Mouse (Mus musculus) right cerebral cortex, adult 18-20 months (tissue): Measurements from ENCODE around the gene Pnmal1.
A peak's percentile ranks its signal among the peaks of the same experiment; 100 is the strongest.
"Not testable (repeated sequence)": the region's sequence is repeated elsewhere in the genome, so short reads cannot be mapped to it uniquely, and the experiment has no call there.

Experiments used
- DNase-seq: peaks from one replicate; pipeline ENCODE4 v3.0.0; 2022; ENCODE audit warnings: mixed read lengths

Gene Pnmal1

DNA sequence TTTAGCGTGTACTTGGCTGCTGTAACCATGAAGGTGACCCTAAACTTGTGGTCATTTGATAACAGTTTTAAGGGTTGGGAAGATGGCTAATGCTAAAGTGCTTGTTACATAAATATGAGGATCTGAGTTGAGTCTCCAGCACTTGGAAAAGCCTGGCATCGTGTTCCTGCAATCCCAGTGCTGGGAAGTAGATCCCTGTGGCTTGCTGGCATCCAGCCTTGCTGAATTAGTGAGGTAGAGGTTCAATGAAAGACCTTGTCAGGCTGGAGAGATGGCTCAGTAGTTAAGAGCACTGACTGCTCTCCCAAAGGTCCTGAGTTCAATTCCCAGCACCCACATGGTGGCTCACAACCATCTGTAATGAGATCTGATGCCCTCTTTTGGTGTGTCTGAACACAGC is 5.7 kb upstream of the Pnmal1 start:
- not testable (repeated sequence) for DNase-seq

DNA sequence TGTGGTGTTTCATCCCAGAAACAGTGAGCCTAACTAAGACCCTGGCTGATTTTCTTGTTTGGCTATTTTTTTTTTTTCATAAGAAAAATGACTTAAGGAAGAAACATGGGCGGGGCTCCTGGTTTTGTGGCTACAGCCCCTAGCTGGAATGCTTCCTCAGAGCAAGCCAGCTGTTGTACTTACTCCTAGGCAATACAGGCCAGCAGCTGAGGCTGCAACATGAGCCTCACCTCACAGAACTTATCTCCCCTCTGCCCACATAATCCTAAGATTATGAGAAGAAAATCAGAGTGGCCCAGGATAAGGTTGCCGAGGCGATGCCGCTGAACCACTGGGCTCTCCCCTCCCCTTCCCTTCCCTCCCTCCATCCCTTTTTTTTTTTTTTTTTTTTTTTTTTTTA is 3.8 kb upstream of the Pnmal1 start:
- DNase-seq: no peak

DNA sequence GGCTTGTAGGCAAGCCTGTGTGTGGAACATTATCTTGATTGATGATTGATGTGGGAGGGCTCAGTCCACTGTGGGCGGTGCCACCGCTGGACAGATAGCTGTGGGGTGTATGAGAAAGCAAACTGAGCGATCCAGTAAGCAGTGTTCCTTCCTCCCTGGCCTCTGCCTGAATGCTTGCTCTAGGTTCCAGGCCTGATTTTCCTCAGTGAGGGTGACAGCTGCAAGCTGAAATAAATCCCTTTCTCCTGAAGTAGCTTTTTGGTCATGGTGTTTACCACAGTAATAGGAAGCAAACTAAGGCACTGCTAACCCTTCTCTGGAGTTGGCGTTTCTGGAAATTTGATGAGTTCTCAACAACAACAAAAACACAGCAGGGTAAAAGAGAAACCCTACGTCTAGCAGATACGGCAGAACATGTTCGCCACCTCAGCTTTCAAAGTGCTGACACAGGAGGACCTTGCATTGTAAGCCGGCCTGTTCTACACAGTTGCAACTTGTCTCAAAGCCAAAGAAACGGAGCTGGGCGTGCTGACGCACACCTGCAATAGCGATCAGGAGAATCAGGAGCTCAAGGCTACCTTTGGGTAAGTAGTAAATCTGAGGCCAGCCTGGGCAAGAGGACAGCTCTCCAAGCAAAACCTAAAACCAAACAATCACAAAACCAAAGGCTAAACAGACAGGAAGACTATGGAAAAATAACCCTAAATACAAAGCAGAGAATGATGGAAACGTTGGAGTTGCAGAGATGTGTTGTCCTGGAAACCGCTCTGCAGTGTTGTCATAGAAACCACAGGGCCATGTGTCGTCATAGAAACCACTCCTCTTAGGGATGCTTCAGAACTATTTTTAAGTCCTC is 2.8 kb upstream of the Pnmal1 start:
- DNase-seq: peak; percentile 78

DNA sequence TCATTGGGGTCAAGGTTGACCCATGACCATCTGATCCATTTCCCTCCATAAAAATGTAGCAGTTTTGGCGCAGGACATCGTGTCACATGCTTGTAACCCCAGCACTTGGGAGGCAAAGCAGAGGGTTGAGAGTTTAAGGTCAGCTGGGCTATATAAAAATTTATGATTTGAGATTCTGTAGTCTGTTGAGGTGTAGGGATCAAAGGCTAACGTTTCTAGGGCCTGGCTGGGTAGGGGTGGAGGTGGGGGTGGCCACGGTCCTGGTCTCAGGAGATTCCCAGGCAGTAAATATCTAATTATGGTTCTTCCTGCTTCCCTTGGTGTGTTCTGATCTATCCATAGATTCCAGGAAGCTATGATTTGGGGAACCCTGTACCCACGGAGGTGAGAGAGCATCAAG is 2.2 kb downstream of the Pnmal1 start:
- DNase-seq: no peak

DNA sequence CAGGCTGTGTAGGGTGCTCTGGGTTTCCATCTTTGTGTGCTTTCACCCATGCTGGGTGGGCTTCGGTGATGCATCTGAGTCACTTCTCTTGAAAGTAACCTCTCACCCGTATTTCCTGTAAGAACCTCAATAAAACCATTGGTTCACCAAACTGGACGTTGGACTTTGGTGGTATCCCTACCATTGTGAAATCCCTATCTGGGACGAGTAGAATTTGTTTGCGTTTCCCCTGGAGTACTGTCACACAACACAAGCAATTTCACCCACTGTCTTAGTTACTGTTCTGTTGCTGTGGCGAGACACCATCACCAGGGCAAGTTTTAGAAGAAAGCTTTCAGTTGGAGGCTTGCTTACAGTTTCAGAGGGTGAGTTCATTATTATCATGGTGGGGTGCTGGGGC is 8.9 kb downstream of the Pnmal1 start:
- no peak for DNase-seq

DNA sequence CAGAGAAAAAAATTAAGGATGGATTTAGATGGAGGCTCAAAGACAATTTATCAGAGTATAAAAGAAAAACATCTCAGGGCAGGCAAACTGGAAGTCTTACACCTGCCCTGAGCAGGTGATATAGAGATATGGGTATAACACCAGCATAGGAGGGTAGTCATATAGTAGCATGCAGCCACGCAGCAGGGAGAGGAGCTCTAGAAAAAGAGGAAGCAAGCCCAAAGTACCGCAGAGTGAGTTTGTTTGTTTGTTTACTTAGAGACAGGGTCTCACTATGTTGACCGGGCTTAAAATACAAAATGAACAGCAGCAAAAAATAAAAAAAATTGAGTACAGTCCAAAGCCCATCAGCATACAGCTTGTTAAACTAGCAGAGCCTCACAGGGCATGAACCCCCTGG is 11.7 kb downstream of the Pnmal1 start:
- no peak for DNase-seq

DNA sequence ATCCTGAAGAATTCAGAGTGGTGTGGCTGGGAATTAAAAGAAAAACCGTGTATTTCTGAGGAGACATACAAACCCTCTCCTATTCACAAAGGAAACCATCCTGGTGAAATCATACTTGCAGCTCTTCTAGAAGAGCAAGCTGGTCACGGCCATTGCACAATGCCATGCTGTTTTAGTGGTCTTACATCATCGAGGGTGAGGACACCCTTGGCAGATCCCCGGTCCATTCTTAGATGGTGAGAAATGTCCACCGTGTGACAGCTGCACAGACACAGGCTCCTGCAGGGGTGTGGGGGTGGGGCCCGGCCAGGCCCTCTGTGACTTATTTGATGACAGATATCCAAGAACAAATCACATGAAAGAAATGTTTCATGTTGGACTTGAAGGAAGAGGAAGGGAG is 14.5 kb downstream of the Pnmal1 start:
- DNase-seq: no peak

DNA sequence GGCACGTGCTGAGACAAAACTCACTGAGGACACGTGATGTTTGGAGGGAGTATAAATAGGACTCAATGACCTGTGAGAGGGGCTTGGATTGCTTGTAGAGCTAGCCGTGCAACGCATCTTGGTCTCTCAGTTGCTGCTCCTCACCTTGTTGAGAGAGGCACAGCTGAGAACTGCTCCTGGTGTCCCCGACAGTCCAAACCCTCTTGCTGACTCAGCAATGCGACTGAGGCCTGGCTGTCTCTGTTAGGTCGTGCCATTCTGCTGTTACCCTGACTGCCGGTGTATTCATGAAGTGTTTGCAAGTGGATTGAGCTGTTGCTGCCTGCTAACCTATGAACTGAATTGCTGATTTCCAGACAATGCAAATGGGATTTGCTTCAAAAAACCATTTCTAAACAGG is 16.8 kb downstream of the Pnmal1 start:
- no peak for DNase-seq

DNA sequence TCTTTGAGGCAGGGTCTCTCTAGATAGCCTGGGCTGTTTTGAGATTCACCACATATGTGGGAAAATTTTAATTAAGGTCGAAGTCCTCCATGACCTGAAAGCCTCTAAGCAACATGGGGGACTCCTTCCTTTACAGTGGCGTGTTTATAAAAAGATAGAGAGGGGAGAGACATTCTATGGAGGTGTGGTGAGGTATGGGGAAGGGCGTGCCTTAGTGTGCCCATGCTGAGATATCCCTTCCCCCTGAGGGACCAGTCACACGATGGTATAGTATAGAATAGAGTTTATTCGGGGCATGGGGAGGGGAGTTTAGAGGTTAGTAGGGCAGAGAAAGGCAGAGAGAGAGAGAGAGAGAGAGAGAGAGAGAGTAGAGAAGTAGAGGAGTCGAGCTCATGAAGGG is 18.7 kb downstream of the Pnmal1 start:
- no peak for DNase-seq

DNA sequence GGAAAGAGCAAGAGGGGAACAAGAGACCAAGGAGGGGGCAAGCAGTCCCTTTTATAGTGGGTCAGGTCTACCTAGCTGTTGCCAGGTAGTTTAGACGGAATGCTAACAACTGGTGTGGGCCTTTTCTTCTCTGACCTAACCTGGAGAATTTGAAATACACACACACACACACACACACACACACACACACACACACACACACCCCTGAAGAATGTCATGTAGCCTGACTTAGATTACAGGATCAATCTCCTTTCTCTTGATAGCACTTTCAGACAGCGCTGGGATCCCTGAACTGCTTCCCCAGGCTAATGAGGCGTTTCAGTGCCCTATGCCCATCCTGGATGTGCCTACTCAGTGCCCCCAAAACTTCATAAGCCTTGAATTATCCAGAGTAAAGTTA is 19.1 kb downstream of the Pnmal1 start:
- no peak for DNase-seq

DNA sequence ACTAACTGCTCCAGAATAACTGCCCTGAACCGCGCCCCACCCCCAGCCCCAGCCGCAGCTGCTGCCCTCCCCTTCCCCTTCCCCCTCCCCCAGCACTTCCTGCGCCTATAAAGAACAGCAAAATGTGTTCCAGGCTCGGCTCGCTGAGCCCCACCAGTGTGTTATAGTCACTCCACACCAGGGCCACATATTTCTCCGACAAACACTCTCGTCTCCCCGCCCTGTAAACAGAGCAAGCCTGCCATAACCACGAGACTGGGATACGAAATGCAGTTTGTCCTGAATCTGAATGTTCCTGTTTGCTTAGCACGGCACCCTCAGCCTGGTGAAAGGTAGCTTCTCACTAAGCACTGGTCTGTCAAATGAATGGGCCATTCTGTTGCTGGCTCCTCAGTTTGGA is 20.9 kb downstream of the Pnmal1 start:
- DNase-seq: no peak

DNA sequence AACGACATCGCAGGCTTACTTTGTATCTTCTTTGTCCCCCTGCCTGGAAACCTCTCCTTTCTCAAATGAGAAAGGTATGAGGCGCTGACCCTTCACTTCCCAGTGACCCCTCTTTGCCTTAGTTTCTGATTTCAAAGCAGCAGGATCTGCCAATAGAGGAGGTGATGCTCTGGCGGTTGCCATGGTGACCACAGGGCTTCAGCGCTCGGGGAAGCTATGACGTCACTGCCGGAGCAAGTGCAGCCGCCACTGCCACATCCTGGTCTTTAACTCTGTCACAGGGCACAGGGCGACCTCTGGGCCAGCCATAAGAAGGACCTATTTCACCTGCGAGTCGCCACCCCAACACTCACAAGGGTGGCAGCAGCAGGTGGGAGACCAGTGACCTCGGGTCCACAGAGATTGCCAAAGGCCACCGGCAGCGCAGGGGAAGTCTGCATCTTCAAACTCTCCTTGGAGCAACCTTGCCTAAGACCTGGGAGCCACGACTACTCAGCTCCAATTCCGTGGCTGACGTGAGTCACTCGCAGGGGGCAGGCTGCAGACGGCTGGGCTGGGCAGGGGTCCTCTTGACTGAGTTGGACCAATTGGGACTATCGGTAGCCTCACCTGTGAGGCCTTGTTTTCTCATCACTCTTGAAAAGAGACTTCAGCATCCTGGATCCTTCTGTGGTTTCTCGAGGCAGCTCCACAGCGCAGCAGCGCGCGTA is 23.5 kb downstream of the Pnmal1 start, which contains the start of gene Gm42372:
Gene Gm42372 (plus strand): TSS at position 228 of the 710 bp plus-strand sequence.
- DNase-seq: peak; percentile 95

DNA sequence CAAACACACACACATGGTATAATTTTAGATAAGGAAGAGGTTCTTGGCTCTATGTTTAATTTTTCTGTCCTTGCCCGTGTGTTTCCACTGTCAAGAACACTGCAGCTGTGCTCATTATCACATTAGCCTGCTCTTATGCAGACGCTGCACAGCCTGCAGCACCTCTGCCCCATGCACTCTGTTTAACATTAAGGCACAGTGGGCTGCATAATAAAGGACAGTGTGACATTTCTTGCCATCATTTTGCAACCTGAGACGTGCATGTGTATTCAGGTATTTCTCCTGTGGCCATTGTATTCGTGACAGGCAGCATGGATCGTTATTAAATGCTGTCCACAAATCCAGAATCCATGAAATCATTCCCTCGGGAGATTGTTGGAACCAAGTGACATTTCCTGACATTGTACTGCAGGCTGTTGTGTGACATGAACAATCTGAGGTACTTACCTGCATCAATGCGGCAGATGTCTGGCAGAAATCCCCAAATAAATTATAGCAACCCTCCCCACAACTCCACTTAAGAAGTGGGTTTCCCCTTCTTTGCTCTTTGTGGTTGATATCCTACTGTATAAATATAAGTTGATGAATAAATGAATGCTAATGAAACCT is 28.2 kb downstream of the Pnmal1 start:
- DNase-seq: no peak

DNA sequence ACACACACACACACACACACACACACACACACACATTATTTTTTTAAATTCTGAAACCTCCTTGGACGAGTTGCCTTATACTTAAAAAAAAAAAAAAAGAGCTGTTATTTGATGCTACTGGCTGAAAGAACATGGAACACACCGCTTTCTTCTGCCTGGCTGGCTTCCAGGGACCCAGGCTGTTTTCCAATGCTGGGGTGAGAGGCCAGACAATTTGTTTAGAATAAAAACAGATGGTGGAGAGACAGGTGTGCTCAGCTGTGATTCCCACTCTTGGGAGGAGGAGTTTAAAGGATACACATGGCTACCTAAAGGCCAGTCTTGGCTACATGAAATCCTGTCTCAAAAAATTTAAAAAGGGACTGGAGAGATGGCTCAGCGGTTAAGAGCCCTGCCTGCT is 28.9 kb downstream of the Pnmal1 start:
- no peak for DNase-seq

DNA sequence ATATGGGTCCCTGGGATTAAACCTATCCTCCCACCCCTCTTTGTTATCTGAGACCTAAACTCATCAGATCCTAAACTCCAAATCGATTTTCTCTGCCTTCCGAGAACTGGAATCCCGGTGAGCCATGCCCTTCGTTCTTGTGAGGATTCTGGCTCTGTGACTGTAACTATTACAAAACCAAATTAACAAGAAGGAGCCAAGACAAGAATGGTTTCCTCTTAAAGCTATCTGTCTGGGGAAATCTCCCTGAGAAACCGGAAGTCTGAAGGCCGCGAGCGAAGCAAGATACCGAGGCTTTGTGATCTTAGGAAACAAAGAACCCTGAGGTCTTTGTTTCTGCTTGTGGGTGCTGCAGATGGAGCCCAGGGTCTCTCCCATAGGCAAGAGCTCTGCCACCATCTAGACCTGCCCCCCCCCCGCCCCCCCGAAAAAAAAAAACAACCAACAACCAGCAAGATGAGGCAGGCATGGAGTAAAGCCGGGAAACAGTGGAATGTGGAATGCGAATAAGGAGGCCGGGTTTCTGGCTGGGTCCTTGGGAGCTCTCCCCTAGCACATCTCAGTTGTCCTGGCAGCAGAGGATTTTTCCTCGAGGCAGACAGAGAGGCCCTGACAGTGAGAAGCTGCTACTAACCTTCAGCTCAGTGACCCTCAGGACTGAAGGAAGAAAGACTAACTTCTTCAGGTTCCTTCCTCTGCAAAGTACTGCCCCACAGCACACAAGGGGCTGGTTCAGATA is 30.7 kb downstream of the Pnmal1 start:
- DNase-seq: no peak

DNA sequence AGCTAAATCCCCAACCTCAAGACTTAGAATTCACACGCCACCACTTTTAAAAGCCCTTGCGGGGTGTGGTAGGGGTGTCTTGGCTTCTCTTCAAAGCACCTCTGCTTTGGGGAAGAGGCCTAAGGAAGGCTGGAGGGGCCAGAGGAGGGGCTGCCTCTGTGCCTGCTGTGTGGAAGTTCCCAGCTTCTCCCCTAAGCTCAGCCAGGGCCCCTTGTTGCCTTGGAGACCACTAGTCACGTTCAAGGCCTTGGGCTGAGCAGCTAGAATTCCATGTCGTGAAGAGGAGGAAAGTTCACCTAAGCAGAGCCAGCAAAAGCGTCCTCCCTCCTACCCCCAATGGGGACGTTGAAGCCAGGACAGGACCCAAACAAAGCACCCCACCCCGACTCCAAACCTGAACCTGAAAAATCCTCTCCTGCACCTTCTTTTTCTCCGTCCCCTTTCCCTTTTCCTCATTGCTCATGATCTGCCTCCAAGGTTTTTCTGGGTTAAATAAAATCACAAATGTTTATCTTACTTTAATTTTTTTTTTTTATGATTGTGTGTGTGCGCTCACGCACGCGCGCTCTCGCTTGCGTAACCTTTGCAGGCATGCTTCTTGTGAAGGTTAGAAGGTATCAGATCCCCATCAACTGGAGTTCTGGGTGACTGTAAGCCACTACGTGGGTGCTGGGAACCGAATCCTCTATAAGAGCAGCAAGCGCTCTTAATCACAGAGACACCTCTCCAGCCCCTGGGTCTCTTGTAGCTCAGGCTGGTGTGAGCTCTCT is 32.4 kb downstream of the Pnmal1 start:
- DNase-seq: no peak

DNA sequence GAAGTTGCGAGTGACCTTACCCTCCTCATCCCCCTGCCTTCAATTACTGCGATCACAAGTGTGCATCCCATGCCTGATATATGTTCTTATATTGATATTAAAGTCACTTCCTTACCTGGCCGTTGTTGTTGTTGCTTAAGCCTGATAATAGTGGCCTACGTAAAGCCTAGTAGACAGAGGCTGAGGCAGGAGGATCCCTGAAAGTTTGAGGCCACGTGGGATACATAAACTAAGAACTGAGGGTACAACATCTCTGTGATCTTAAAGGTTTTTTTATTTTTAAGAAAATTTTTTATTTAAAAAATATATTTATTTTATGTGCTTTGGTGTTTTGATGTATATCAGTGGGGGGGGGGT is 33.0 kb downstream of the Pnmal1 start, which contains the start of gene Ccdc8:
Gene Ccdc8 (plus strand): TSS at position 258 of the 357 bp plus-strand sequence.
- DNase-seq: no peak

DNA sequence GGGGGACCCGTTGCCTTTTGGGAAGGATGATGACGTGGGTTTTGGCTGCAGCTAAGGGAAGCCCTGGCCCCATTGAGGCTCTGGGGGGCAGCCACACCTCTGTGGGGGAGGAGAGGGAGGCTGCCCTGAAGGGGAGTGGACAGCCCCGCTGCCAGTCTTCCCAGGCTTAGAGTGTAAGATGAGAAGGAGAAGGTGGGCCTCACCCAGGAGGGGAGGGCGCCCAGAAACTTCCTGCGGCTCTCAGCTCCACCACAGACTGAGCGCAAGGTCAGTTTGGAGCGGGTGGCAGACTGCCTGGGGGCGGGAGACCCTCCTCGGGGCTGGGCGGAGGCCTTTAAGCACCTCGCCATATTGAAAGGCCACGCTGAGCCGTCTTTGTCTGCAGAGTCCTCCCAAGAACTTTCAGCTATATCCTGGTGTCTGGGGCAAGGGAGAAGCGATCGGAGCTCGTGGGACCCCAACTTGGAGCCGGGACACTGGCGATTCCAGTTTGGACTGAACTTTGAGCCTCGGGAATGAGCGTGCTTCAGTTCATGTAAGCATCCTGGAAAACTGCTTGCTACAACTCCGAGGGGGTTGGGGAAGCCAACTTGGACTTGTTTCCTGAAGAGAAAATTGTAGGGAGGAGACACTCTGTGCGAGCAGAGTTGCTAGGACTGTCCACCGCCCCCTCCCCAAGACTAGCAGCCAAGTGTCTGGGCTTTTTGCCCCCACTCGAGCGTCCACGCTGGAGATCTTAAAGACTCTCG is 34.3 kb downstream of the Pnmal1 start:
- DNase-seq: no peak

DNA sequence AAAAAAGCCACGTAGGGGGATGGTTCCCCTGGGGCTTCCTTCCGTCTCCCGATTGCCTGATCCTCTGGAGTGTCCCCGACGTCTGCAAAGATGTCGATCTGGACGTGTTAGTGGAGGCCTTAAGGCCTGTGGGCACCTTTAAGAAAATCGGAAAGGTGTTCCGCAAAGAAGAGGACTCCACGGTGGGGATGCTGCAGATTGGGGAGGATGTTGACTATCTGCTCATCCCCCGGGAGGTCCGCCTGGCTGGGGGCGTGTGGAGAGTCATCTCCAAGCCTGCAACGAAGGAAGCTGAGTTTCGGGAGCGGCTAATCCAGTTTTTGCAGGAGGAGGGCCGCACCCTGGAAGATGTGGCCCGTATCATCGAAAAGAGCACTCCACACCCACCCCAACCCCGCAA is 34.9 kb downstream of the Pnmal1 start:
- no peak for DNase-seq

DNA sequence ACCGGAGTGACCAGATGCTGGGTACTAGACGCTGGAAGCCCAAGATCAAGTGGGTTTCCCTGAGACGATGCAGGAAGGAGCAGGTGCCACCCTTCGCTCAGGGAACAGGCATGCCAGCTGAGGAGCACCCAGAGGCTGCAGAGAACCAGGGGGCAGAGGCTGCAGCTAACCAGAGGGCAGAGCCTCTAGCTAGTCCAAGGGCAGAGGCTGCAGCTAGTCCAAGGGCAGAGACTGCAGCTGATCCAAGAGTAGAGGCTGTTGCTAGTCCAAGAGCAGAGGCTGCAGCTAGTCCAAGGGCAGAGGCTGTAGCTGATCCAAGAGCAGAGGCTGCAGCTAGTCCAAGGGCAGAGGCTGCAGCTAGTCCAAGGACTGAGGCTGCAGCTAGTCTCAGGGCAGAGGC is 35.9 kb downstream of the Pnmal1 start:
- DNase-seq: no peak

DNA sequence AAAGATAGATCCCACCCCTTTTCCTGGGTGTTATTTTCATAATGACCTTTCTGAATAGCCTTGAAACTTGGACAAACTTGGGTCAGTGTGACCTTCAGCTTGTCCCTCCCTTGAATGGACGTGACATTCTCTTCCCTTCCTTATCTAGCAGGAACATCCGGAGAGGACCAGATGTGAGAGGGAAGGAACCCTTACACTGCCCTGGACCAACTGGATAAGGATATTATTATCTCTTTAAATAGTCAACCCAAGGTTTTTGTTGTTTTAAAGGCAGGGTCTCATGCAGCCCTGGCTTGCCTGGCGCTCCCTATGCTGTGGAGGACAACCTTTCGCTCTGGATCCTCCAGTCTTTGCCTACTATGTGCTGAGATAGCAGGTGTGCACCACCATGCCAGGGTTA is 39.8 kb downstream of the Pnmal1 start:
- DNase-seq: no peak

DNA sequence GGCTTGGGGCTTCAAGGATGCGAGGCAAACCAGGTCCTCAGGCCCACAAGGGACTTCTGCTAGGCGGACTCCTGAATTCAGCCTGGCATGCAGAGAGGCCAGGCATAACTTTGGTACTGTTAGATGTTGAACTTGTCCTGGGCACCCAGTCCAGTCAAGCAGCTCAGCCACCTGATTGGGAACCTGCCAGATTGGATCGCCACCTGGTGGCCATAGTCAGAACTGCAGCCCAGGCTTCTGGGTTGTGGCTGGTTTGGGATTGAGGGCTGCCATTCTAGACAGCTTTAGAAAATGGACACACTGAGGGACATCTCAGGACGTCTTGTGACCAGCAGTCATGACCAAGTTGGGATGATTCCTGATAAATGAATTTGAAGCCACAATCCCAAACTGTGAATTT is 40.2 kb downstream of the Pnmal1 start:
- DNase-seq: peak; percentile 83
